Mouse (Mus musculus) erythroblast, embryonic 14.5 days (primary cell): Measurements from ENCODE around the gene Ptgds. TPM values are rescaled to one million over a fixed set of nuclear protein-coding genes. Genes with fewer than 3 reads are reported as not detected.

ENCODE experiments used
- H3K27me3 ChIP-seq: 2 replicates; pipeline ENCODE4 v1.6.1; 2012; ENCODE audit warnings: inconsistent platforms; ENCODE audit not compliant: control insufficient read depth
- H3K36me3 ChIP-seq: 2 replicates; pipeline ENCODE4 v1.6.1; 2012; ENCODE audit warnings: mild to moderate bottlenecking, inconsistent platforms; ENCODE audit not compliant: control insufficient read depth
- H3K4me1 ChIP-seq: 2 replicates; pipeline ENCODE4 v1.6.1; 2012; ENCODE audit warnings: inconsistent platforms; ENCODE audit not compliant: control insufficient read depth
- H3K4me3 ChIP-seq: replicated peaks from 2 replicates; pipeline ENCODE3; 2012; ENCODE audit warnings: moderate library complexity, mild to moderate bottlenecking, inconsistent platforms
- H3K9me3 ChIP-seq: 2 replicates; pipeline ENCODE4 v1.6.1; 2012; ENCODE audit warnings: low read length, inconsistent platforms, mixed read lengths; ENCODE audit not compliant: control insufficient read depth
- GATA1 ChIP-seq: IDR thresholded peaks from 2 replicates; pipeline ENCODE4 v1.6.1; 2012; ENCODE audit warnings: low read length, inconsistent platforms, mixed read lengths
- TAL1 ChIP-seq: IDR thresholded peaks from 3 replicates; pipeline ENCODE4 v1.6.1; 2012; ENCODE audit warnings: low read length, inconsistent platforms, mixed read lengths
- polyA plus RNA-seq: library from polyadenylated mRNA; stranded (reverse); fragments of >175 nt; gene quantifications from 2 replicates; pipeline ENCODE4 v1.2.3, GENCODE M21; 2012

Ptgds gene
- polyA plus RNA-seq, 1 experiment: not detected

GRCm38 (mm10) chr2:25484901-25485647 is 15.2 kb upstream of the Ptgds start:
- Histone ChIP-seq H3K9me3 (no peaks in the 10 kb centered on the region), H3K36me3 (no peaks in the 10 kb centered on the region), H3K27me3 (no peaks in the 10 kb centered on the region), H3K4me3 (no peak overlapping the region), H3K4me1 (peaks cover 53% of the 10 kb centered on the region)
- no peak for TF ChIP-seq GATA1
- TF ChIP-seq TAL1: no peak

DNA sequence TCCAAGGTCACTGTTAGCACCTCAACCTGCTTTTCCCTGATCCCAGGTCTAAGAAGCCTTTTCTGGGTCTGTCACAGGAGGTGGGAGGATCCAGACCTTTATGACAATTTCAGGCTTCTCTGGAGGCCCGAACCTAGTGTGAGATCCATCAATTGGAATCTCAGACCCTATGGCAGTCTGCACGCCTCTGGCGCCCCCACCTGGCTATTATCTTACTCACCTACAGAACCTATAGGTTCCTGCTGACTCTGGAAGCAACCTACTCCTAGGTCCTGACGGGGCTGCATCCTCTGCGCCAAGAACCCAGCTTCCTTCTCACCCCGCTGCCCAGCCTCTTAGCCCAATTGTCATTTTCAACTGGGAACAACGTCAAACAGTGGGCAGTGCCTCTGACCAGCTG is 13.1 kb upstream of the Ptgds start:
- no peaks in the 10 kb centered on the region for H3K9me3 ChIP-seq
- TF ChIP-seq GATA1 (no peak), TAL1 (no peak)

DNA sequence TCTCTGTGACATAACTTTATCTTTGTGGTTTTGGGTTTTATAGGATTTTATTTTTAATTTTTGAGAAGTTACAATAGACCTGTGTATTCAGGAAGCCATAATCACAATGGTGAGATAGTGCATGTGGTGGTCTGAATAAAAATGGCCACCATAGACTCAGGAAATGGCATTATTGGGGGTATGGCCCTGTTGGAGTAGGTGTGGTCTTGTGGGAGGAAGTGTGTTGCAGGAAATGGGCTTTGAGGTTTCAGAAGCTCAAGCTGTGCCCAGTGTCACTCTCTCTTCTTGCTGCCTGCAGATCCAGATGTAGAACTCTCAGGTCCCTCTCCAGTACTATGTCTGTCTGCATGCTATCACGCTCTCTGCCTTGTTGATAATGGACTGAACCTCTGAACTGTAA is 10.7 kb upstream of the Ptgds start:
- no peak for TF ChIP-seq TAL1
- TF ChIP-seq GATA1: no peak
- no peaks in the 10 kb centered on the region for H3K36me3 ChIP-seq
- H3K4me3 ChIP-seq: no peak overlapping the region
- no peaks in the 10 kb centered on the region for H3K9me3 ChIP-seq
- H3K27me3 ChIP-seq: no peaks in the 10 kb centered on the region
- peaks cover 10% of the 10 kb centered on the region for H3K4me1 ChIP-seq

More for the DNA sequence above, 13.1 kb upstream of the Ptgds start:
- Histone ChIP-seq H3K4me3 (no peak overlapping the region), H3K36me3 (no peaks in the 10 kb centered on the region), H3K27me3 (no peaks in the 10 kb centered on the region), H3K4me1 (peaks cover 33% of the 10 kb centered on the region)

GRCm38 (mm10) chr2:25479551-25480311 is 9.9 kb upstream of the Ptgds start:
- TF ChIP-seq GATA1 (no peak), TAL1 (no peak)
- Histone ChIP-seq H3K36me3 (no peaks in the 10 kb centered on the region), H3K4me1 (peaks cover 3% of the 10 kb centered on the region; the same call in 1 of the 2 replicates), H3K9me3 (no peaks in the 10 kb centered on the region), H3K4me3 (no peak overlapping the region), H3K27me3 (no peaks in the 10 kb centered on the region)

DNA sequence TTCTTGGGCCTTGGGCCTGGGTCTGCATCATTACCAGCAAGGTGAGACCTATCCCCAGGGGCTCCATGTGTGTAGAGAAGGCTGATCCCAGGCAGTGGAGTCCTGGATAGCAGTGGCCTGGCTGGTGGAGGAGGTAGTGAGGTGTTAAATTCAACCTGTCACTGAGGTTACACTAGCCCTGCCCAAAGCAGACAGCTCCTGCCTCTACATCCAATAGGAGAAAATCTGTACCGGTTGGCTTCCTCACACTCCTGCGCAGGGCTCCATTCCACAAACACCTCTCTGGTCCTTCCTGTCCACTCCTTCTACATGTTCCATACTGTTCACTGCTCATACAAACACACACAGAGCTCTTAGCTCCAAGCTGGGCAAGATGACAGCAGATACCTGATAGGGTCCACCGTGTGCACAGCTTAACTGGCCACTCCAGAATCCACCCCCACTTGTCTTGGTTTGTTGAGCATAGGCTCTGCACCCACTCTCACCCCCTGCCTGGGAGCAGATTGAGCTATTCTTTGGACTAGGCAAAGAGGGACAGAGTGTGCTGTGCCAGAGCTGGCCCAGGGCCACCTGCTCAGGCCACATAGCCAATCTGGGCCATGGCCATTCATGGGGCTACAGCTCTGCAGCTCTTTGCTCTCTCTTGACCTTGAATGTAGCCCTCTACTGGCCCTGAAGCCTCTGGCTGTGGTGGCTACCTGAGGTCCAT is 8.3 kb upstream of the Ptgds start:
- Histone ChIP-seq H3K4me1 (no peaks in the 10 kb centered on the region), H3K9me3 (no peaks in the 10 kb centered on the region), H3K36me3 (no peaks in the 10 kb centered on the region), H3K27me3 (no peaks in the 10 kb centered on the region), H3K4me3 (no peak overlapping the region)
- no peak for TF ChIP-seq TAL1
- TF ChIP-seq GATA1: no peak

DNA sequence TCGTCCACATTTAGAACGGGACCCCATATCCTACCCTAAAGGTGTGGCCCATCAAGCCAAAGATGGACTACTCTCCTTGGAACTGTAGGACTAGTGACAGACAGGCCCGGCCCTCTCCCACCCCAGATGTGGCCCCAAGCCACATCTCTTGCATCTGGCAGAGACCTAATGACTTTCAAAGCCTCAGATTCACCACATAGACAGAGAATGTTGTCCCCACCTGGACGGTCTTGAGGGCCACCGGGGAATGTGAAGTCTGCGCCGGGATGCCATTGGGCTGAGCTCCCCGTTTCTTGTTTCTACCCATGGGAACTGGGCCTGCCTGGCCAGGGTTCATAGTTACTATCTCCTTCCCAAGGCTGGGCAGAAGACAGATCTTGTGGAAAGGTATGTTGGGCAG is 7.7 kb upstream of the Ptgds start:
- no peak overlapping the region for H3K4me3 ChIP-seq
- no peak for TF ChIP-seq TAL1
- TF ChIP-seq GATA1: no peak
- H3K27me3 ChIP-seq: no peaks in the 10 kb centered on the region
- H3K9me3 ChIP-seq: no peaks in the 10 kb centered on the region
- H3K4me1 ChIP-seq: no peaks in the 10 kb centered on the region
- H3K36me3 ChIP-seq: no peaks in the 10 kb centered on the region

GRCm38 (mm10) chr2:25472550-25472949 is 2.7 kb upstream of the Ptgds start:
- Histone ChIP-seq H3K27me3 (no peaks in the 10 kb centered on the region), H3K36me3 (no peaks in the 10 kb centered on the region), H3K9me3 (no peaks in the 10 kb centered on the region), H3K4me1 (no peaks in the 10 kb centered on the region), H3K4me3 (no peak overlapping the region)
- TF ChIP-seq GATA1: no peak
- no peak for TF ChIP-seq TAL1

DNA sequence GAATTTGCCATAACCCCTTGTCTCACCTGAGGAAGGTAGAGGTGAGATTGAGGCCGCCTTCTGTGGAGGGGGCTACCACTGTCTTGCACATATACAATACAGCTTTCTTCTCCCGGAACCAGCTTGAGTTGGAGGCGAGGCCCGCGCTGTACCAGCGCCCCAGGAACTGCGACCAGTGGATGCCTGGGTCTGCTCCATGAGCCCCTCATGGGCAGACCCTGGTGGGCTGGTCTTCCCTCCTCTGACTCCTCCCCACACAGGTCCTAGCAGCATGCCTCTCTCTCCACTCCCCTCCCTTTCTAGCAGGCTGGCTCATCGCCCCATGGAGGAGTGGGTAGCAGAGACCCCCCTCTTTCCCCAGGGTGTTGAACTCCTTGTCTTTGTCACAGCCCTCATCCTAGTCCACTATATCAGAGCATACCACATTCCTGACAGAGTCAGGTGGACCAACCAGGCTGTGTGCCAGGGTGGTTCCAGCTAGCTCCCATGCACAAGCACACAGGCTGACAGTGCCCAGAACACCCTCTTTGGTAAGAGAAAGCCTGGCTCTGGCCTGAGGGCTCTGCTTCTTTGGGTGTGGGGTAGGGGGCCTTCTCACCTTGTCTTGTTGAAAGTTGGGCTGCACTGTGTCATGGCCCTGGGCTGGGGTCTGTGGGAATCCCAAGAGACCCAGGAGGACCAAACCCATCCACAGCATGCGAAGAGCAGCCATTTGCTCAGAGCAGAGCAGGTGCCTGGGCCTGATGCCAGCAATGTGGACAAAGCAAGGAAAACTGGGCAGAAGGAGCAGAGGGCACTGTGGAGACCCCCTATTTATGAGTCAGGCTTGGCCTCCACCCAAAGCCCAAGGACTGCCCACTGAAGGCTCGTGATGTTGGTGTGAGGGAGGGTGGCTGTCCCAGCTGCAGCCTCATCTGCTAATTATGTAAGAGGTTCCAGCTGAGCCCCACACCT is 607 bp downstream of the Ptgds start:
- H3K4me1 ChIP-seq: peaks cover 2% of the 10 kb centered on the region
- H3K9me3 ChIP-seq: no peaks in the 10 kb centered on the region
- no peaks in the 10 kb centered on the region for H3K27me3 ChIP-seq

More for the DNA sequence above, 607 bp downstream of the Ptgds start:
- Histone ChIP-seq H3K4me3 (no peak overlapping the region), H3K36me3 (no peaks in the 10 kb centered on the region)
- TF ChIP-seq GATA1 (no peak), TAL1 (no peak)
